Mouse (Mus musculus): ENCODE measurements around the gene Gm21854.
"Not testable (repeated sequence)": the region's sequence is repeated elsewhere in the genome, so short reads cannot be mapped to it uniquely, and the experiment has no call there.

Gm21854 gene

GRCm38 (mm10) chrY:5656686-5657085 is at the start of gene Gm21854:
TSS of gene Gm21854 (plus strand) at chrY:5656986.
- not testable (repeated sequence) for DNase-seq
